ENCODE assay signal across 10 mouse cellular contexts in the genomic region with DNA sequence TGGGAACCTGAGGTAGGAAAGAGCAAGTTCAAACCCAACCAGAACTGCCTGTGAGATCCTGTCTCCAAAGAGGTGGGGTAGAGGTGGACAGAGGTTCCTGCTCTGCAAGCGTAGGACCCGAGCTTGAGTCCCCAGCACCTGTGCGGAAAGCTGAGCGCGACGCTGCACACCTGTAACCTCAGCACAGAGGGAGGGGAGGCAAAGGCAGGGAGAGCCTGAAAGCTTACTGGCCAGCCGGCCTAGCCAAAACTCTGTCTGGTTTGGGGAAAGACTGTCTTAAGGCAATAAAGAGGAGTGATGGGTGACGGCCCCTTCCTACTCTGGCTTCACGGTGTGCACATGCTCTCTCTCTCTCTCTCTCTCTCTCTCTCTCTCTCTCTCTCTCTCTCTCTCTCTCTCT.
"Had no signal": no experiment of that assay in that cellular context is flagged by ENCODE, and none has a peak within 500 bp of the region (broad histone marks: within the 10 kb centered on the region; RNA-seq: fewer than 3 reads in every experiment).

No protein-coding gene starts in this region.

- ATAC-seq: intestine, embryonic 16.5 days; lung, postnatal 0 days; midbrain, embryonic 13.5 days had no signal

- H3K4me1 ChIP-seq: midbrain, embryonic 13.5 days had no signal

- DNase-seq: kidney, postnatal 10 days; lung, adult 2 months; lung, postnatal 36 days; right cerebral cortex, postnatal 14 days had no signal

- H3K4me3 ChIP-seq: limb, embryonic 10.5 days; liver, embryonic 15.5 days; midbrain, embryonic 13.5 days had no signal

- H3K9me3 ChIP-seq: limb, embryonic 10.5 days; liver, embryonic 15.5 days; midbrain, embryonic 13.5 days had no signal

- H3K9ac ChIP-seq: liver, embryonic 15.5 days; midbrain, embryonic 13.5 days had no signal

- H3K36me3 ChIP-seq: liver, embryonic 15.5 days had no signal

- H3K27ac ChIP-seq: limb, embryonic 10.5 days; liver, embryonic 15.5 days; midbrain, embryonic 13.5 days had no signal

- H3K4me2 ChIP-seq: liver, embryonic 11.5 days; liver, embryonic 15.5 days; midbrain, embryonic 13.5 days had no signal

- H3K27me3 ChIP-seq: liver, embryonic 15.5 days; midbrain, embryonic 13.5 days had no signal
